Mouse (Mus musculus) liver, embryonic 16.5 days (tissue): ENCODE measurements around the gene 2810004N23Rik. TPM values are rescaled to one million over a fixed set of nuclear protein-coding genes. Genes with fewer than 3 reads are reported as not detected.
"Not testable (repeated sequence)": the region's sequence is repeated elsewhere in the genome, so short reads cannot be mapped to it uniquely, and the experiment has no call there.

Experiments used
- ATAC-seq: fragments of 200-750 bp; cut with Nextera tagmentation; 2 replicates; pipeline ENCODE4 v1.8.0; 2017; ENCODE audit warnings: low read depth, mild to moderate bottlenecking, moderate number of reproducible peaks, moderate library complexity
- H3K27ac ChIP-seq: fragments of 300-500 bp; sonication (generic); 2 replicates; pipeline ENCODE4 v1.5.1; 2014; ENCODE audit warnings: mild to moderate bottlenecking, low read length
- H3K27me3 ChIP-seq: fragments of 300-500 bp; sonication (generic); 2 replicates; pipeline ENCODE4 v1.6.1; 2014; ENCODE audit warnings: low read depth, low read length, mixed read lengths; ENCODE audit not compliant: control insufficient read depth, insufficient read depth
- H3K36me3 ChIP-seq: fragments of 300-500 bp; sonication (generic); 2 replicates; pipeline ENCODE4 v1.6.1; 2014; ENCODE audit warnings: mild to moderate bottlenecking; ENCODE audit not compliant: control insufficient read depth, insufficient read depth
- H3K4me1 ChIP-seq: fragments of 300-500 bp; sonication (generic); 2 replicates; pipeline ENCODE4 v1.6.1; 2014; ENCODE audit warnings: low read depth, low read length, mixed read lengths; ENCODE audit not compliant: control insufficient read depth
- H3K4me2 ChIP-seq: fragments of 300-500 bp; sonication (generic); 2 replicates; pipeline ENCODE4 v1.6.1; 2014; ENCODE audit warnings: low read depth, low read length, mixed read lengths
- H3K4me3 ChIP-seq: fragments of 300-500 bp; sonication (generic); 2 replicates; pipeline ENCODE4 v1.5.1; 2014; ENCODE audit warnings: low read depth, mild to moderate bottlenecking, low read length
- H3K9ac ChIP-seq: fragments of 300-500 bp; sonication (generic); 2 replicates; pipeline ENCODE4 v1.6.1; 2014; ENCODE audit warnings: low read depth, low read length
- H3K9me3 ChIP-seq: fragments of 300-500 bp; sonication (generic); replicated peaks from 2 replicates; pipeline ENCODE4 v1.6.1; 2016; ENCODE audit warnings: low read length; ENCODE audit not compliant: control insufficient read depth
- WGBS: fragments of 180-500 bp; shearing (Covaris S2); extraction: QIAGEN DNeasy Blood & Tissue Kit; methylation state at CpG from one replicate; pipeline ENCODE4 v1.1.7; 2014; ENCODE audit not compliant: insufficient replicate concordance; 5-methylcytosine and 5-hydroxymethylcytosine counted together
- polyA plus RNA-seq: library from polyadenylated mRNA; unstranded; fragments of >200 nt; fragmentation: Nextera tagmentation; extraction: Ambion mirVana; gene quantifications from 2 replicates; pipeline ENCODE4 v1.2.1, GENCODE M21; 2015

2810004N23Rik gene
- polyA plus RNA-seq, 1 experiment from 2014 or later, result 16.9 TPM

- ATAC-seq, result no peak
- Histone ChIP-seq H3K27ac (no peak overlapping the region), H3K4me1 (no peaks in the 10 kb centered on the region), H3K9me3 (no peaks in the 10 kb centered on the region), H3K4me3 (no peak overlapping the region), H3K36me3 (peaks cover 32% of the 10 kb centered on the region), H3K27me3 (no peaks in the 10 kb centered on the region), H3K4me2 (no peak overlapping the region), H3K9ac (no peak overlapping the region)
- 67% methylated on average over 1 of the region's 1 CpGs for WGBS
Observed at GRCm38 (mm10) chr8:124853511-124853910, 9.4 kb downstream of the 2810004N23Rik start.

- peak; percentile 63 for ATAC-seq
- Histone ChIP-seq H3K4me3 (no peak overlapping the region), H3K36me3 (peaks cover 3% of the 10 kb centered on the region; the same call in 1 of the 2 replicates), H3K9ac (no peak overlapping the region), H3K4me2 (no peak overlapping the region), H3K4me1 (peaks cover 6% of the 10 kb centered on the region), H3K27ac (no peak overlapping the region), H3K27me3 (no peaks in the 10 kb centered on the region), H3K9me3 (no peaks in the 10 kb centered on the region)
- WGBS, result 67% methylated on average over 5 of the region's 5 CpGs
Observed at GRCm38 (mm10) chr8:124845573-124845972, 17.3 kb downstream of the 2810004N23Rik start.

GRCm38 (mm10) chr8:124845131-124845530 lies 17.8 kb downstream of the 2810004N23Rik start:
- no peak overlapping the region for H3K9ac ChIP-seq
- H3K4me1 ChIP-seq, result peaks cover 6% of the 10 kb centered on the region
- H3K36me3 ChIP-seq, result peaks cover 5% of the 10 kb centered on the region
- no peak overlapping the region for H3K4me2 ChIP-seq
- no peaks in the 10 kb centered on the region for H3K27me3 ChIP-seq
- H3K9me3 ChIP-seq, result no peaks in the 10 kb centered on the region
- no peak for ATAC-seq
- 43% methylated on average over 3 of the region's 3 CpGs for WGBS
- H3K27ac ChIP-seq, result no peak overlapping the region
- no peak overlapping the region for H3K4me3 ChIP-seq

GRCm38 (mm10) chr8:124842929-124843328 lies 20.0 kb downstream of the 2810004N23Rik start:
- H3K9ac ChIP-seq, result not testable (repeated sequence)
- peaks cover 16% of the 10 kb centered on the region for H3K36me3 ChIP-seq

GRCm38 (mm10) chr8:124841775-124842174 lies 21.1 kb downstream of the 2810004N23Rik start:
- H3K27ac ChIP-seq, result no peak overlapping the region
- H3K4me1 ChIP-seq, result peaks cover 6% of the 10 kb centered on the region
- no peak overlapping the region for H3K4me2 ChIP-seq
- H3K27me3 ChIP-seq, result no peaks in the 10 kb centered on the region
- H3K4me3 ChIP-seq, result no peak overlapping the region
- ATAC-seq, result no peak
- H3K9me3 ChIP-seq, result no peaks in the 10 kb centered on the region
- peaks cover 16% of the 10 kb centered on the region for H3K36me3 ChIP-seq
- H3K9ac ChIP-seq, result no peak overlapping the region
- WGBS, result 80% methylated on average over 10 of the region's 10 CpGs

More at GRCm38 (mm10) chr8:124842929-124843328, 20.0 kb downstream of the 2810004N23Rik start:
- H3K9me3 ChIP-seq, H3K27me3 ChIP-seq, H3K4me3 ChIP-seq, H3K4me2 ChIP-seq, H3K4me1 ChIP-seq, H3K27ac ChIP-seq, ATAC-seq: not testable (repeated sequence)
- WGBS, result 60% methylated on average over 1 of the region's 1 CpGs

- no peak overlapping the region for H3K9ac ChIP-seq
- no peak overlapping the region for H3K4me3 ChIP-seq
- no peaks in the 10 kb centered on the region for H3K27me3 ChIP-seq
- WGBS, result 83% methylated on average over 7 of the region's 7 CpGs
- H3K4me1 ChIP-seq, result peaks cover 6% of the 10 kb centered on the region
- peaks cover 16% of the 10 kb centered on the region for H3K36me3 ChIP-seq
- H3K9me3 ChIP-seq, result no peaks in the 10 kb centered on the region
- no peak overlapping the region for H3K4me2 ChIP-seq
- ATAC-seq, result no peak
- no peak overlapping the region for H3K27ac ChIP-seq
Observed at GRCm38 (mm10) chr8:124840900-124841299, 22.0 kb downstream of the 2810004N23Rik start.

- Histone ChIP-seq H3K4me2 (no peak overlapping the region), H3K4me3 (no peak overlapping the region), H3K27ac (no peak overlapping the region), H3K4me1 (peaks cover 3% of the 10 kb centered on the region), H3K9ac (no peak overlapping the region), H3K27me3 (no peaks in the 10 kb centered on the region), H3K9me3 (no peaks in the 10 kb centered on the region), H3K36me3 (peaks cover 16% of the 10 kb centered on the region)
- no peak for ATAC-seq
- 77% methylated on average over 10 of the region's 10 CpGs for WGBS
Observed at GRCm38 (mm10) chr8:124839371-124839770, 23.5 kb downstream of the 2810004N23Rik start.

- Histone ChIP-seq H3K9me3 (no peaks in the 10 kb centered on the region), H3K4me2 (no peak overlapping the region), H3K9ac (no peak overlapping the region), H3K4me1 (no peaks in the 10 kb centered on the region), H3K27me3 (no peaks in the 10 kb centered on the region), H3K36me3 (peaks cover 16% of the 10 kb centered on the region), H3K4me3 (no peak overlapping the region), H3K27ac (no peak overlapping the region)
- no peak for ATAC-seq
- 48% methylated on average over 2 of the region's 2 CpGs for WGBS
Observed at GRCm38 (mm10) chr8:124837956-124838355, 25.0 kb downstream of the 2810004N23Rik start.

GRCm38 (mm10) chr8:124836907-124837306 lies 26.0 kb downstream of the 2810004N23Rik start:
- Histone ChIP-seq H3K4me1 (no peaks in the 10 kb centered on the region), H3K27me3 (no peaks in the 10 kb centered on the region), H3K27ac (no peak overlapping the region), H3K4me2 (no peak overlapping the region), H3K4me3 (no peak overlapping the region), H3K9ac (no peak overlapping the region), H3K9me3 (no peaks in the 10 kb centered on the region), H3K36me3 (peaks cover 16% of the 10 kb centered on the region)
- ATAC-seq, result no peak
- 46% methylated on average over 2 of the region's 2 CpGs for WGBS
